Mouse (Mus musculus): ENCODE data around the gene Ppm1b.

The Ppm1b gene

DNA sequence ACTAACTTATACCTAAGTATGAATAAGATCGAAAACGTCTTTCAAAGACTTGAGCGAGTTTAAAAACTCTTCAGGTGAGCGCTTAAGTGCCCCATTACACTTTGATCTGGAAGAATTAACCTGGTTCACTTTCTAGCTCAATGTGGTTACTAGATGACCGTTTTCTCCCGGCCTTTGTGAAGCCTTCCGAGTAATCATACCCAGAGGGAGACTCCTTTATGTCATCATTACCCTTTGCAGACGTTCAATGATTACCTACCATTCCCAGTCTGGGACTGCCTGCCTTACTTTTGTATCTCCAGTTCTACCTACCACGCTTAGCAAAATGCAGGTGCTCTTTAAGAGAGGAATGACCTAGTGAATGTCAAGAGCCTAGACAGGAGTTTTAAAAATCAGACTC is at the start of gene Ppm1b:
TSS of gene Ppm1b (plus strand) at position 301 of the 400 bp plus-strand sequence.
- in situ Hi-C loops (cut with MboI, MseI): loop anchor here (5.0 to 25.0 kb wide), 2 partner anchors 159 to 1181 kb away; partner anchors contain the start of gene Srbd1

DNA sequence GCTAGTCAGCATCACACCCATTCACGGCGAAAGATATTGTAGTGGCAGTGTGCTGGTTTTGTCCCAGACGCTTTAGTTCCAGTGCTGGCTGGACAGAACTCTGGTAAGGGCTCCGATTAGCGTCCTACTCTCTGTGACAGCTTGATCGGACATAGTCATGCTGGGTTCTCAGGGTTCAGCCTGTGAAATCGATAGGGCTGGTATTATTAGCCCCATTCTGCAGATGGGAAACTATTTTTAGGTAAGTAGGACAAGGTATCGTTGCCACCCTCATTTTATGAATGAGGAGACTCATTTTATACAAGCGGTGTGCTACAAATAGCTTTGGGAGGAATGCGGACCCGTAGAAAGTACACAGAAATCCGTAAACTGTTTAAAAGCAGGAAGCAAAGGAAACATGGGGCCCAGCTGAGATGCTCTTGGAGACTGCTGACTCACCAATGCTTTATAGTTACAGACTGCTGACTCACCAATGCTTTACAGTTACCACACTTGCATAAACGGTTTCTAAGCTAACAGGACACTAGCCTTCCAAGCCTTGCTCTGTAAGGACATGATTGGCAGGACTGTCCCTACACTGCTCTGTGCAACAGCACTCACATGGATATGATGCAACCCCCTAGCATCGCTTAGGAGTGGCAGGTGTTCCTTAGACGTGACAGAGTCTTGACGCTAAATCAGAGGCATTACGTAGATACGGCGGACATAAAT is 34.7 kb upstream of the Ppm1b start:
- in situ Hi-C loops (cut with MboI, MseI): no loop called here

DNA sequence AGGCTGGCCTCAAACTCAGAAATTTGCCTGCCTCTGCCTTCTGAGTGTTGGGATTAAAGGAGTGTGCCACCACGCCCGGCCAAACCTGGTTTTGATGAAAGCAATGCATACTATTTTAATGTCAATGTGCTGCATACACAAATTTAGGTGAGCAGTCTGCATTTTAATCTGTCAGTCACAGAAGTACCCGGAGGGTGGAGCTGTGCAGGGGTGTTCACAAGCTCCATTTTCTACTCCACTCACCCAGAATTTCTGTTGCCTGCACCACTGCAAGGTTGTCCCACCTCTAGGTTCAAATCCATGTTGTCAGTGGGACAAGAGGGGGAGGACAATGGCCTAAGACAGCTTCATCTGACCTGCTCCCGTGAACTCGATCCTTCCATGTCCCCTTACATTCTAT is 31.8 kb upstream of the Ppm1b start:
- in situ Hi-C loops (cut with MboI, MseI): loop anchor here (25.0 kb wide), 1 partner anchor 462 kb away; the partner anchor contains the start of gene Thada

DNA sequence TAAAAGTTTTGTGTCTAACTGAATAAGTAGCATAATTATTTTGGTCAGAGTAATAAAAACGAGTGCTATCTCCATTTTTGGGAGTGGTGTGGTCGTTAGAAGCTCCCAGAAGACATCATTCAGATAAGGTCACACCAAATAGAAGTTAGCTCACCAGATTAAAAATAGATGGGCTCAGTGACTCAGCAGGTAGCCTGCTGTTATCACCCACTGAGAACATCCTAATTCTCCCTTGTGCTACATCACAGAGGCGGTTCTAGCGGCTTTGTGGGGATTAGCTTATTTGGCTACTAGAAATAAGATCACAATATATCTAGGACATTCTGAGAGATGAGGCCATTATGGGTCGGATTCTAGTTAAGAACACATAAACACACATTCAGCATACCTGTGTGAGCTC is 30.3 kb upstream of the Ppm1b start:
- in situ Hi-C loops (cut with MboI, MseI): loop anchor here (25.0 kb wide), 1 partner anchor 464 kb away; the partner anchor contains the start of gene Thada

DNA sequence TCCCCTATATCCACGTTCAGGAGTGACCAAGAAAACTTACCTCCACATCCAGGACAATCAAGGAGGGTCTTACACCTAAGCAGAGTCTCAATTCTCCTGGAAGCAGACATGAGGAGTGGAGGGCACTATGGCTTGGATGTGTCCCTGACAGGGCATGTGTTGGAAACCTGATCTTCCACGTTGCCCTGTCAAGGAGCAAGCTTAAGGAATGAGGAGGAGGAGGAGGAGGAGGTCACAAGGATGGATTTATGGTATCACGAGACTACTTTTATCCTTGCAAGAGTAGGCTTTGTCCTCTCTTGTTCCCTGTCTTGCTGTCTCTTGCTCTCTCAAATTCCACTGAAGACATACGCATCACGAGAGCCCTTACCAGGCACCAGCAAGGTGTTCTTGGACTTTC is 29.0 kb upstream of the Ppm1b start:
- in situ Hi-C loops (cut with MboI, MseI): loop anchor here (25.0 kb wide), 1 partner anchor 465 kb away; the partner anchor contains the start of gene Thada

DNA sequence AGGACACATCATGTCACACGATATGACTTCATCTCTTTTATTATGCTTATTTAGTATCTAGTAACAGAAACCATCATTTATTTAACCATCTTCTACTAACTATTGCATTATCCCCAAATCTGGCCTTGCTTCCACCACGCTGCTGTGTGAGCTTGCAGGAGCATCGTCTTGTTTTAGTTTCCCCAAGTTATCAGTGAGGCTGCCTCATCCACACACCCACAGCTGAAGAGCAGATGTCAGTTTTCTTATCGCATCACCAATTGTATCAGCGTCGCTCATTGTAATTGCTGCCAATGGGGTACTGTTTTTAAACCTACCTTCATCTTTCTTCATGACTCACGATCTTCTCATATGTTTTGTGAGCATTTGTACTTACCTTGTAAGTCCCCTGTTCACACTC is 23.6 kb upstream of the Ppm1b start:
- in situ Hi-C loops (cut with MboI, MseI): loop anchor here (25.0 kb wide), 1 partner anchor 471 kb away; the partner anchor contains the start of gene Thada

DNA sequence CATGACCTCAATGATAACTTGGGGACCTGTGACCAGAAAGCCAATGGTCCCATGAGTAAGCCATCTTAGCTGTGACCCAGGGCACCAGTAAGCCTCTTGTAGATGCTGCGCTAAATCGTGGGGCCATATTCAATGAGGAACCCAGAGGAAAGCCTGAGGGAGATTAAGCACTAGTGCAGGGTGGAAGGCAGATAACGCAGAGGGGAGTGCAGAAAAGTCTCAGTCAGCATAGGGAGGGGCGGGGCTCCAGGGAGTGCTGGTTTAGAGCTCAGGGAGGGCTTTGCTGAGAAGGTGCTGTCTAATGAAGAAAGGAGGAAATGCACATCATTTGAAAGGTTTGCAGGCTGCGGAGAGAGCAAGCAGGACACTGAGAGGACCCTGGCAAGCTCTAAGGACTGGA is 22.6 kb upstream of the Ppm1b start:
- in situ Hi-C loops (cut with MboI, MseI): loop anchor here (25.0 kb wide), 1 partner anchor 472 kb away; the partner anchor contains the start of gene Thada

DNA sequence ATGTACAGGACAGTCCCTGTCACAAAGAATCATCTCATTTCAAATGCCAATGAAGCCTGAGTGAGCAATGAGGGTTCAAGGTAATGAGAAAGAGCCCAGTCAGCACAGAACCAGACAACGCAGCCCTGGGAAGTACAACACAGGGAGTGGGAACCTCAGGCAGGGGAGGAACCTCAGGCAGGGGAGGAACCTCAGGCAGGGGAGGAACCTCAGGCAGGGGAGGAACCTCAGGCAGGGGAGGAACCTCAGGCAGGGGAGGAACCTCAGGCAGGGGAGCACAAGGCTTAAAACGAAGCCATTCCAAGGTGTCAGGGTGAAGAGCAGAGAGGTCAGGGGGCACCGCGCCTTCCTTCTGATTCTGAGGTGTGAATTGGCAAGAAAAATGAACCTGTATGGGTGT is 20.9 kb upstream of the Ppm1b start:
- in situ Hi-C loops (cut with MboI, MseI): loop anchor here (25.0 kb wide), 1 partner anchor 473 kb away; the partner anchor contains the start of gene Thada

DNA sequence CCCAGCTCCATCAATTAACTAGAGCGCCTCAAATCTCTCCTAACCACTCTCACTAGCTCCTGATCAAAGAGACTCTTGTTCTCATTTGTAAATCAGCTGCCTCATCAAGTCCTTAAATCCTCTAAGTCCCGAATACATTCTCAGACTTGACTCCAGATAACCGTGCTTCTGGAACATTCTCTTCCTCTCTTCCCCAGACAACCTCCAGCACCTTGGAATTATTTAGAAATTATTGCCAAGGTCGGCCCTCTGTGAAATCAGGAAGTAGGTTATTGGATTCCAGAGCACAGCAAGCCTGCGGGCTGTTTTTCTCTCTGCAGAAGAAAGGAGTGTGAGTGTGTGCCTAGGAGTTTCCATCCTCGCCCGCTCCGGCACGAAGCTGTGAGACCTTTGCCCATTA is 20.2 kb upstream of the Ppm1b start:
- in situ Hi-C loops (cut with MboI, MseI): loop anchor here (25.0 kb wide), 1 partner anchor 474 kb away; the partner anchor contains the start of gene Thada

DNA sequence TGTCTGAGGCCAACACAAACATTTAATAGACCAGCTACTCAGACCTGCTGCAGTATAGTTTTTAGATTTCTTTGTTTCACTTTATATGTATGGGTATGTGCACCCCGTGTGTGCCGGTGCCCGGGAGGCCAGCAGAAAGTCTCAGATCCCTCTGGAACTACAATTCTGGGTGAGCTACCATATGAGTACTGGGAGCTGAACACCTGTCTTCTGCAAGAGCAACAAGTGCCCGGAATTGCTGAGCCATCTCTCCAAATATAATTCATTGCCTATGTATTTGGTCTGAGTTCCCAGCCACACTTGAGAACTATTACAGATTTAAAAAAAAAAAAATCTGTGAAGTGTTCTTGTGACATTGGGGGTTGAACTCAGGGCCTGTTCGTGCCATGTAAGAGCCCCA is 19.7 kb upstream of the Ppm1b start:
- in situ Hi-C loops (cut with MboI, MseI): loop anchor here (25.0 kb wide), 1 partner anchor 475 kb away; the partner anchor contains the start of gene Thada

DNA sequence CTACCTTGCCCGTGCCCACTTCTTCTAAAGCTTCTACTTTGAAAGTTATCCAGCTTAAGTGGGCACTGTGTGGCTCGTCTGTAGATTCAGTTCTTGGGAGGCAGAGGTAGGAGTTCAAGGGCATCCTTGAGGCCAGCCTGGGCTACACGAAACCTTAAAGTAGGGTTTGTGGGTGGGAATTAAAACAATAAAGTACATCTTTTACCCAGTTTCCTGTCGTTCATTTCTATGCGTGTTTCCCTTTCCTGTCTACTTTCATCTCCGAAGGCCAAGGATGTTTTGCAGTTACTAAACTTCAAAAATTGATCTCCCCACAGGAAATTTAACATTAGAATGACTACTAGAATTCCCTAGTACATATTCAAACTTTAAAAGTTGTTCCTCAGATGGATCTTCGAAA is 19.3 kb upstream of the Ppm1b start:
- in situ Hi-C loops (cut with MboI, MseI): loop anchor here (25.0 kb wide), 1 partner anchor 475 kb away; the partner anchor contains the start of gene Thada

DNA sequence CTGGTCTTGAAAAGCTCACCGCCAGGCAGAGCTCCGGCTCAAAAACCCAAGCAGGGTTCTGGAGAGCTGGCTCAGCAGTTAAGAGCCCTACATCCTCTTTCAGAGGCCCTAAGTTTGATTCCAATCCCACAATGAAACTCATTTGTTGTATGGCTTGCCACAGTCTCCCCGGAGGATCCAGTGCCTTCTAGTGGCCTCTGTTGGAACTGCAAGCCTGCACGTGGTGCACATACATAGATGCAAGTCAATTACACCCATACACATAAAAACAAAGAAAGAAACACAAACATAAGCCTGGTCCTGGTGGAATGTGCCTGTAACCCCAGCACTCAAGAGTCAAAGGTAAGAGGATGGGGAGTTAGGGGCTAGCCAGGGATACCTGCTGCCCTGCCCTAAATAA is 18.3 kb upstream of the Ppm1b start:
- in situ Hi-C loops (cut with MboI, MseI): loop anchor here (25.0 kb wide), 1 partner anchor 476 kb away; the partner anchor contains the start of gene Thada

DNA sequence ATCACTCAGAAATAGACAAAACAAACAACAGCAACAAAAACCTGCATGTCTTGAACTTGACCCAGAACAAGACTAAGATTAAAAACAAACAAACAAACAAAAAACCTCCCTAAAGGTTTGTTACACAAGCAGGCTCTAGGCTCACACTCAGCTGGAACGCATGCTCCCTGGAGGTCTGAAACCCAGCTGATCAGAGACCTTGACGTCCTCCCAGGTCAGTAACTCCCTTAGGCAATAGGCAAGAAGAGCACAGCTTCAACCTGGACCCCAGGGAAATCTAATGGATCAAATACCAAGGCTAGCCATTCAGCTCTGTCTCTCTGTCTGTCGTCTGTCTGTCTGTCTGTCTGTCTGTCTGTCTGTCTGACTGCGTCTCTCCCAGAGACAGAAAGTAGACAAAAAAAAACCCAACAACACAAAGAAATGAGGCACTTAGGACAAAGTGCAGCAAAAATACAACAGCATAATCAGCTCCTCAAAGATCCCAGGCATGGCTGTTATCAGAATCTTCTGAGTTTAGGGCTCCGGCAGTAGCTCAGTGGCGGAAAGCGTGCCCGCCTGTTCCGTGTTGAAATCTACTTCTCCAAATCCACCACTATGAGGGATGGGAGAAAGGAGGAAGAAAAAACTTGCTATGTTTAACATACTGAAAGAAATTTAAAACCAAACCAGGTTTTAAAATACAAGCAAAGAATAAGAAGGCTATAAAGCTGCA is 16.4 kb upstream of the Ppm1b start:
- in situ Hi-C loops (cut with MboI, MseI): loop anchor here (25.0 kb wide), 1 partner anchor 478 kb away; the partner anchor contains the start of gene Thada

DNA sequence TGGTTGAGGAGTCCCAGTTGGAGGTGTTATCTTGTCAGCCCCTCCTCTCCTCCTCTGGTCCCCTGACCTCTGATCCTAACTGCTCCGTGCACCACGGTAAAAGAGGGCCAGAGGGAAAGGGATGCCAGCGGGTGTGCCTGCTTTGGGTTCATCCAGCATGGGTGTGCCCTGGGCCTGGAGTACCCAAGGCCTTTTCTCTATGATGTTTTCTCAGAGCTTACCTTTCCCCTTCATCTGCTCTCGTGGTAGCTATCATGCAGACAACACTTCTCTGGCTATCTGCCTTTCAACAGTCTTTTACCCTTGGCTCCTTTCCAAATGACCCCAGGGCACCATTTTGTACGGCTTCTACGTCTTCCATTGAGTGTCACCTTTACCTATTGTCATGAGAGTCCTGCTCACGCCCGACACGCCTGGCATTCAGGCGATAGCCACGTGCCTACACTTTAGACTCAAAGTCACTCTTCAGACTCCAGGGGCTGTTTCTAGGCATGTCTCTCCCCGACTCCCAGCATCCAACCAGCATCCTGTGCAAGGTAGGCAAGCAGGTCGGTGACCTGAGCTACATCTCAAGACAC is 15.2 kb upstream of the Ppm1b start:
- in situ Hi-C loops (cut with MboI, MseI): loop anchor here (25.0 kb wide), 1 partner anchor 479 kb away; the partner anchor contains the start of gene Thada

DNA sequence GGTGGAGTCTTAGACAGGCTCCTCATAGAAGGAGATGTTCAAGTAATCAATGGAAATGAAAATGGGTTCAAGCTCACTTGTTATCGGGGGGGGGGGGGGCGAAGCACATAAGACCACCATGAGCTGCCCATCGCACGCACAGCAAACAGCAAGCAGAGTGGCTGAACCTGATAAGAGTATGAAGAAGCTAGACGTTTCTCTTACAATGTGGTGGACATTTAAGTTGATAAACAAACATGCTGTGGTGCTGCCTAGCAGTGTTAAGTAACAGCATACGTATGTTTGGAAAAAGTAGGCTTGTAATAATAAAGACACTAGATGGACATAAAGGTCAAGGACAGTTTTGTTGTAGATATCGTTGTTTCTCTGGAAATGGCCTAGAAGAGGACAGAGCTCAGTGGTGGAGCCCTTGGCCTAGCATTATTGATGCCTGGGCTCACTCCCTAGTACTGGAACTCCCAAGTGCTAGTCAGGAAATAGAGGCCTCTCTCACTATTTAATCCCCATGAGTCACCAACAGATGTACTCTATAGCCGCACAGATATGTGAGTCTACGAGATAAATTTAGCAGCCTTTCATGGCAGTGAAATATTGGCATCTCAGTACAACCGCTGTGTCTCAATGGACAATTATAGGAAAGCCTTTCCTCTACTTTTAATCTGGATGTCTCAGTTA is 14.0 kb upstream of the Ppm1b start:
- in situ Hi-C loops (cut with MboI, MseI): loop anchor here (25.0 kb wide), 1 partner anchor 480 kb away; the partner anchor contains the start of gene Thada

DNA sequence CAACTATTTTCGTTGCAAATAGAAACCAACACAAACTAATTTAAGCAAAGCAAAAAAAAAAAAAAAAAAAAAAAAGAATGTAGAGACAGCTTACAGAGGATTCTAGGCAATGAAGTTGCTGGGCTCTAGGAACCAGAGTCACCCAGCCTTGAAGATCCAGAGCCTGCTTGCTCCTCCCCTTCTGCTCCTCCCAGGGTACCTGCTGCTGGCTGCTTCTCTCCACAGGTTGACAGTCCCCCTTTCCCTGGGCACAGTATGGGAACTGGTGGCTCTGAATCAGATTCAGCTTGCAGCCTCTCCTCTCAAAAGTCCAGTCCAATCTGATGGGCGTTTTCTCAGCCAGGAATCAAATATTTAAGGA is 13.5 kb upstream of the Ppm1b start:
- in situ Hi-C loops (cut with MboI, MseI): loop anchor here (25.0 kb wide), 1 partner anchor 481 kb away; the partner anchor contains the start of gene Thada

DNA sequence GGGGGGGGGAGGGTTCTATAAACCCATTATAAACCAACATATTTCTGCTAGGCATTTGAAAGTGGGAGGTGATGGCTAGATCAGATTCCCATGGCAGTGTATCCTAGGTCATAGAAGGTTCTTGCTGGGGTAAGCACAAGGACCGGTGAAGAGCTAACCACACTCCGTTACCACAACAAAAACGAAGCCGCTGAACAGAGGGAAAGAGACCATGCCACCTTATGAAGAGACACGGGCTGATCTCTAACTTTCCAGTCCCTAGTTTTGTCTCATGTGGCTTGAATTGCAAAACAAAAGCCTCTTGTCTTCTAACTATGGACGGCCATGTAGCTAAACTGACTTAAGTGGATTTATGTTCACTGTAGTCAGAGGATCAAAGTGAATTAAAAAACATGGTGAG is 12.2 kb upstream of the Ppm1b start:
- in situ Hi-C loops (cut with MboI, MseI): loop anchor here (25.0 kb wide), 1 partner anchor 482 kb away; the partner anchor contains the start of gene Thada

DNA sequence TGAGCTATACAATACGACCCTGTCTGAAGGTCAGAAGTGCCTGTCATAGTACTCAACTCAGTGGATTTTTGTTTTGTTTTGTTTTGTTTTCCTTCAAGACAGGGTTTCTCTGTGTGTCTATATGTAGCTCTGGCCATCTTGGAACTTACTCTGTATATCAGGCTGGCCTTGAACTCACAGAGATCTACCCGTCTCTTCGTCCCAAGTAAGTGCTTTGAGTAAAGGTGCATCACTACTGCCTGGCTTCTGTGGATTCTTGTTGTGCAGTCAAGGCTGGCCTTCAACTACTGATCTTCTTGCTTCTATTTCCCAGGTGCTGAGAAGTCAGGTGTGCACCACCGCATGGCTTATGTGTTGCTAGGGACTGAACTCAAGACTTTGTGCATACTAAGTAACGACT is 4.0 kb upstream of the Ppm1b start:
- in situ Hi-C loops (cut with MboI, MseI): loop anchor here (25.0 kb wide), 1 partner anchor 1185 kb away; the partner anchor contains the start of gene Srbd1

DNA sequence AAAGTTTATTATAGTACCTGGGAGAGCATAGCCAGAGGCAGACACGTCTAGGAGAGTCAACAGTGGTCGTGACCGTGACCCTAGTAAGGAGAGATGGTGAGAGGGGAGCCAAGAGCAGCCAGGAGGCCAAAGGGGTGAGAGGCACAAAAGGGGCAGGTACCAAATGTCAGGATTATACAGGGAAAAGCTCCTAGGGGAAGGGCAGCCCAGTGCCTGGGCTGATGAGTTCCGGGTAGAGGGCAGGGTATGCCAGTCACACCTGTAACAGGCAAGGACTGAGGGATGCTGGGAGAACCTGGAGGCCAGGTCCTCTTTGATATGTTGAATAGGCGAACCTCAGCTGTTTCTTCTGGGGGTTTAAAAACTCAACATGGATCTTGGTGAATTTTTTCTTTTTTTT is 2.8 kb upstream of the Ppm1b start:
- in situ Hi-C loops (cut with MboI, MseI): loop anchor here (25.0 kb wide), 1 partner anchor 1184 kb away; the partner anchor contains the start of gene Srbd1

DNA sequence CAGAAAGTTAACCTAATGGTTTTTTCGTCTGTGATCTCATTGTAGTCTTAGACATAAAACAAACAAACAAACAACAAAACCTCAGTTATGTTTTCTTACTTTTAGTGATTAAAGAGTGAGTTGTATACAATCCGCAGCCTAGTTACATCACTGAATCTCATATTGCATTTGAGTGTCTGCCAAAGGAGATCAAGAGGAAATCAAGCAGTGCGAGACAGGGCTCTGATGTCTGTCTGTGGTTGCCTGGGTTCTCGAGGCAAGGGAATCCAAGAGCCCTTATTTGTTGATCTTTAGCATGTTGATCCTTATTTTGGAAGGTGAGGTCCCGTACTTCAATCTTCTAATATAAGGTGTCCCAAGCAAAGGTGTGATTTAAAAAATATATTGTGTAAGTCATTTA is 1.7 kb upstream of the Ppm1b start:
- in situ Hi-C loops (cut with MboI, MseI): loop anchor here (5.0 to 25.0 kb wide), 2 partner anchors 158 to 1182 kb away; partner anchors contain the start of gene Srbd1

All from T-helper 2 cell (primary cell).